Mouse (Mus musculus): Measurements from ENCODE around the gene Srebf2. TPM values are rescaled to one million over a fixed set of nuclear protein-coding genes. Genes with fewer than 3 reads are reported as not detected.

Srebf2 gene
- polyA plus RNA-seq, 1 experiment, result 180 TPM

GRCm38 (mm10) chr15:82192617-82193016 is 45.6 kb downstream of the Srebf2 start:
- TF ChIP-seq FOSL1 (IDR thresholded peaks at IDR 0.05; ENCODE audit: insufficient read depth, low read length, poor library complexity, severe bottlenecking), result no peak
- no peak for TF ChIP-seq MAX (IDR thresholded peaks at IDR 0.05)
- no peak for TF ChIP-seq CEBPB (IDR thresholded peaks at IDR 0.05; ENCODE audit: low read depth)
- TF ChIP-seq CTCF (IDR thresholded peaks at IDR 0.05; ENCODE audit: control insufficient read depth, insufficient read depth, insufficient read length), result no peak
- TF ChIP-seq MYOG (IDR thresholded peaks at IDR 0.05; ENCODE audit: control insufficient read depth, extremely low read depth, insufficient read length), result no peak
- TF ChIP-seq MYOD1 (IDR thresholded peaks at IDR 0.05; ENCODE audit: control insufficient read depth, insufficient read length, low read depth), result no peak
- Histone ChIP-seq H3K36me3 (ENCODE audit: control insufficient read depth, insufficient read depth) (peaks cover 96% of the 10 kb centered on the region), H3K4me3 (ENCODE audit: insufficient read depth, poor library complexity, severe bottlenecking) (no peak overlapping the region), H3K79me3 (ENCODE audit: low read depth) (no peaks in the 10 kb centered on the region), H3K27me3 (ENCODE audit: control insufficient read depth, insufficient read depth, insufficient read length) (no peaks in the 10 kb centered on the region), H3K79me2 (ENCODE audit: control insufficient read depth, insufficient read depth) (peaks cover 12% of the 10 kb centered on the region), H3ac (ENCODE audit: control insufficient read depth, insufficient read length, low read depth) (no peak overlapping the region)

DNA sequence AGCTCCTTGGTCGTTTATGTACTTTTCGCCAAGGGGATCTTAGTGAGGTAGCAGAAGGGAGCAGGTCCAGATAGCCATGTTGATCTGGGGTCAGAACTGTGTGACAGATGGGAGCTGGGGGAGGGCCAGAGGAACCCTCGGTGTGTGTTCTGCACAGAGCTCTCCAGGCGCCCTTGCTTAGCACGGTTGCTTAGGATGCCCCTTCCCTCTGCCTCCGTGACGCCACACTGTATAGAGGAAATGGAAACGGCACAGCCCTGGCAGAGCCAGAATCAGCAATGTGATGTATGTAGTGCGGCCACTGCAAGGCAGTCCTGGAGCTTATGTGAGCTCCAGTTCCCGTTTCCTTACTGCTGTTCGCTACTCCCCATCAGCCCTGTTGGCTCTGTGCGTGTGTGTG is 49.3 kb downstream of the Srebf2 start:
- H3K27me3 ChIP-seq (ENCODE audit: control insufficient read depth, insufficient read depth, insufficient read length), result no peaks in the 10 kb centered on the region
- no peaks in the 10 kb centered on the region for H3K79me3 ChIP-seq (ENCODE audit: low read depth)
- H3ac ChIP-seq (ENCODE audit: control insufficient read depth, insufficient read length, low read depth), result no peak overlapping the region
- no peaks in the 10 kb centered on the region for H3K79me2 ChIP-seq (ENCODE audit: control insufficient read depth, insufficient read depth)
- TF ChIP-seq CTCF (IDR thresholded peaks at IDR 0.05; ENCODE audit: control insufficient read depth, insufficient read depth, insufficient read length) (no peak), USF1 (IDR thresholded peaks at IDR 0.05; ENCODE audit: low read depth) (no peak), MAX (IDR thresholded peaks at IDR 0.05) (no peak), FOSL1 (IDR thresholded peaks at IDR 0.05; ENCODE audit: insufficient read depth, low read length, poor library complexity, severe bottlenecking) (no peak), MYOG (IDR thresholded peaks at IDR 0.05; ENCODE audit: control insufficient read depth, extremely low read depth, insufficient read length) (no peak), MYOD1 (IDR thresholded peaks at IDR 0.05; ENCODE audit: control insufficient read depth, insufficient read length, low read depth) (no peak), CEBPB (IDR thresholded peaks at IDR 0.05; ENCODE audit: low read depth) (no peak)
- no peak overlapping the region for H3K4me3 ChIP-seq (ENCODE audit: insufficient read depth, poor library complexity, severe bottlenecking)
- H3K36me3 ChIP-seq (ENCODE audit: control insufficient read depth, insufficient read depth), result peaks cover 99% of the 10 kb centered on the region

GRCm38 (mm10) chr15:82197246-82197750 is 50.3 kb downstream of the Srebf2 start:
- Histone ChIP-seq H3K36me3 (ENCODE audit: control insufficient read depth, insufficient read depth) (peaks cover 100% of the 10 kb centered on the region), H3K4me3 (ENCODE audit: insufficient read depth, poor library complexity, severe bottlenecking) (no peak overlapping the region), H3ac (ENCODE audit: control insufficient read depth, insufficient read length, low read depth) (no peak overlapping the region), H3K27me3 (ENCODE audit: control insufficient read depth, insufficient read depth, insufficient read length) (no peaks in the 10 kb centered on the region), H3K79me2 (ENCODE audit: control insufficient read depth, insufficient read depth) (no peaks in the 10 kb centered on the region), H3K79me3 (ENCODE audit: low read depth) (no peaks in the 10 kb centered on the region)
- TF ChIP-seq CEBPB (IDR thresholded peaks at IDR 0.05; ENCODE audit: low read depth), result no peak
- TF ChIP-seq FOSL1 (IDR thresholded peaks at IDR 0.05; ENCODE audit: insufficient read depth, low read length, poor library complexity, severe bottlenecking), result no peak
- no peak for TF ChIP-seq MYOD1 (IDR thresholded peaks at IDR 0.05; ENCODE audit: control insufficient read depth, insufficient read length, low read depth)
- TF ChIP-seq MAX (IDR thresholded peaks at IDR 0.05), result no peak
- TF ChIP-seq CTCF (IDR thresholded peaks at IDR 0.05; ENCODE audit: control insufficient read depth, insufficient read depth, insufficient read length), result no peak
- no peak for TF ChIP-seq USF1 (IDR thresholded peaks at IDR 0.05; ENCODE audit: low read depth)
- TF ChIP-seq MYOG (IDR thresholded peaks at IDR 0.05; ENCODE audit: control insufficient read depth, extremely low read depth, insufficient read length), result no peak

GRCm38 (mm10) chr15:82197937-82198336 is 51.0 kb downstream of the Srebf2 start:
- Histone ChIP-seq H3K4me3 (ENCODE audit: insufficient read depth, poor library complexity, severe bottlenecking) (no peak overlapping the region), H3K79me2 (ENCODE audit: control insufficient read depth, insufficient read depth) (no peaks in the 10 kb centered on the region), H3K79me3 (ENCODE audit: low read depth) (no peaks in the 10 kb centered on the region), H3K36me3 (ENCODE audit: control insufficient read depth, insufficient read depth) (peaks cover 100% of the 10 kb centered on the region), H3K27me3 (ENCODE audit: control insufficient read depth, insufficient read depth, insufficient read length) (no peaks in the 10 kb centered on the region), H3ac (ENCODE audit: control insufficient read depth, insufficient read length, low read depth) (no peak overlapping the region)
- TF ChIP-seq CEBPB (IDR thresholded peaks at IDR 0.05; ENCODE audit: low read depth) (no peak), MYOG (IDR thresholded peaks at IDR 0.05; ENCODE audit: control insufficient read depth, extremely low read depth, insufficient read length) (no peak), FOSL1 (IDR thresholded peaks at IDR 0.05; ENCODE audit: insufficient read depth, low read length, poor library complexity, severe bottlenecking) (no peak), MAX (IDR thresholded peaks at IDR 0.05) (no peak), CTCF (IDR thresholded peaks at IDR 0.05; ENCODE audit: control insufficient read depth, insufficient read depth, insufficient read length) (no peak), MYOD1 (IDR thresholded peaks at IDR 0.05; ENCODE audit: control insufficient read depth, insufficient read length, low read depth) (no peak), USF1 (IDR thresholded peaks at IDR 0.05; ENCODE audit: low read depth) (no peak)

DNA sequence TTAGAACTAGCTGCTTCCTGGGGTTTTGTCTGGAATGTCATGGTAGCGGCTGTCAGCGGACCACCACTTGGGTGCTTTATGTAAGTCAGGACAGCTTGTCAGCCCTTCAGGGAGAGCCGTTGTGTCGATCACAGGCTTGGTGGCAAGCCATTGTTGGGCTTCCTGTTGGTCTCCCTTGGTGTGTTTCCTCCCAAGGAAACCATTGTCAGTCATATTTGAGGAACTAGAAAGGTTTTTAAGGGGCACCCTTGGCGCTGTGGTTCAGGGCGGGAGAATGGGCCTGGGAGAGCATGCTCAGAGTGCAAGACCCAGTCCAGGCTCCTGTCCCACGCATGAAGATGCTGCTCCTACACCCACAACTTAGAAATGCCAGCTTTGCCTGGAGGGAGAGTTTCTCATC is 51.4 kb downstream of the Srebf2 start:
- H3K79me2 ChIP-seq (ENCODE audit: control insufficient read depth, insufficient read depth), result no peaks in the 10 kb centered on the region
- H3ac ChIP-seq (ENCODE audit: control insufficient read depth, insufficient read length, low read depth), result no peak overlapping the region
- TF ChIP-seq CEBPB (IDR thresholded peaks at IDR 0.05; ENCODE audit: low read depth) (no peak), USF1 (IDR thresholded peaks at IDR 0.05; ENCODE audit: low read depth) (no peak), MAX (IDR thresholded peaks at IDR 0.05) (no peak), FOSL1 (IDR thresholded peaks at IDR 0.05; ENCODE audit: insufficient read depth, low read length, poor library complexity, severe bottlenecking) (no peak), MYOD1 (IDR thresholded peaks at IDR 0.05; ENCODE audit: control insufficient read depth, insufficient read length, low read depth) (no peak), MYOG (IDR thresholded peaks at IDR 0.05; ENCODE audit: control insufficient read depth, extremely low read depth, insufficient read length) (no peak), CTCF (IDR thresholded peaks at IDR 0.05; ENCODE audit: control insufficient read depth, insufficient read depth, insufficient read length) (no peak)
- H3K27me3 ChIP-seq (ENCODE audit: control insufficient read depth, insufficient read depth, insufficient read length), result no peaks in the 10 kb centered on the region
- H3K4me3 ChIP-seq (ENCODE audit: insufficient read depth, poor library complexity, severe bottlenecking), result no peak overlapping the region
- H3K79me3 ChIP-seq (ENCODE audit: low read depth), result no peaks in the 10 kb centered on the region
- H3K36me3 ChIP-seq (ENCODE audit: control insufficient read depth, insufficient read depth), result peaks cover 100% of the 10 kb centered on the region

DNA sequence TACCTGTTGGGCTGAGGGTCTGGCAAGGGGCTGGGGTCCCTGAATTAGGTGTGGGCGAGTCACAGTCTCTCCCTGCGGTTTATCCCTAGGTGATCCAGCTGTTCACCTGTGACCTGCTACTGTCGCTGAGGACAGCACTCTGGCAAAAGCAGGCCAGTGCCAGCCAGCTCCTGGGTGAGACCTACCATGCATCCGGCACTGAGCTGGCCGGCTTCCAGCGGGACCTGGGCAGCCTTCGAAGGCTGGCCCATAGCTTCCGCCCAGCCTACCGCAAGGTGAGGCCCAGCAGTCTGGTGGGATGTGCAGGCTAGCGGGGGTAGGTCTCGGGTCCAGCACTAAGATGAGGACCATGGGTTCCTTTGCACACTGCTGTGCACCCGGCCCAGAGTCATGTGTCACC is 52.6 kb downstream of the Srebf2 start:
- Histone ChIP-seq H3K27me3 (ENCODE audit: control insufficient read depth, insufficient read depth, insufficient read length) (no peaks in the 10 kb centered on the region), H3K4me3 (ENCODE audit: insufficient read depth, poor library complexity, severe bottlenecking) (no peak overlapping the region), H3K79me2 (ENCODE audit: control insufficient read depth, insufficient read depth) (no peaks in the 10 kb centered on the region), H3K79me3 (ENCODE audit: low read depth) (no peaks in the 10 kb centered on the region), H3ac (ENCODE audit: control insufficient read depth, insufficient read length, low read depth) (no peak overlapping the region), H3K36me3 (ENCODE audit: control insufficient read depth, insufficient read depth) (peaks cover 100% of the 10 kb centered on the region)
- TF ChIP-seq MYOD1 (IDR thresholded peaks at IDR 0.05; ENCODE audit: control insufficient read depth, insufficient read length, low read depth) (no peak), CEBPB (IDR thresholded peaks at IDR 0.05; ENCODE audit: low read depth) (no peak), USF1 (IDR thresholded peaks at IDR 0.05; ENCODE audit: low read depth) (no peak), MYOG (IDR thresholded peaks at IDR 0.05; ENCODE audit: control insufficient read depth, extremely low read depth, insufficient read length) (no peak), MAX (IDR thresholded peaks at IDR 0.05) (no peak), CTCF (IDR thresholded peaks at IDR 0.05; ENCODE audit: control insufficient read depth, insufficient read depth, insufficient read length) (no peak), FOSL1 (IDR thresholded peaks at IDR 0.05; ENCODE audit: insufficient read depth, low read length, poor library complexity, severe bottlenecking) (no peak)

All from C2C12 (cell line).